Mouse (Mus musculus): ENCODE results near the gene Slc30a7.
"Not testable (repeated sequence)": the region's sequence is repeated elsewhere in the genome, so short reads cannot be mapped to it uniquely, and the experiment has no call there.

Gene Slc30a7

GRCm38 (mm10) chr3:115946272-115946671 is 60.9 kb downstream of the Slc30a7 start:
- no peak for DNase-seq (ENCODE audit: low spot score)

GRCm38 (mm10) chr3:115944376-115944775 is 62.8 kb downstream of the Slc30a7 start:
- DNase-seq (ENCODE audit: low spot score): no peak

GRCm38 (mm10) chr3:115941464-115941863 is 65.7 kb downstream of the Slc30a7 start:
- no peak for DNase-seq (ENCODE audit: low spot score)

- no peak for DNase-seq (ENCODE audit: low spot score)
Measured at GRCm38 (mm10) chr3:115940510-115940909, 66.7 kb downstream of the Slc30a7 start.

GRCm38 (mm10) chr3:115937807-115938206 is 69.4 kb downstream of the Slc30a7 start:
- DNase-seq (ENCODE audit: low spot score): no peak

GRCm38 (mm10) chr3:115936734-115937599 is 70.2 kb downstream of the Slc30a7 start:
- DNase-seq (ENCODE audit: low spot score): no peak

- DNase-seq (ENCODE audit: low spot score): no peak
Measured at GRCm38 (mm10) chr3:115933293-115934186, 73.7 kb downstream of the Slc30a7 start.

GRCm38 (mm10) chr3:115931701-115932100 is 75.5 kb downstream of the Slc30a7 start:
- DNase-seq (ENCODE audit: low spot score): no peak

- no peak for DNase-seq (ENCODE audit: low spot score)
Measured at GRCm38 (mm10) chr3:115926531-115926930, 80.7 kb downstream of the Slc30a7 start.

GRCm38 (mm10) chr3:115924401-115925190 is 82.6 kb downstream of the Slc30a7 start:
- no peak for DNase-seq (ENCODE audit: low spot score)

- DNase-seq (ENCODE audit: low spot score): not testable (repeated sequence)
Measured at GRCm38 (mm10) chr3:115907406-115907805, 99.8 kb downstream of the Slc30a7 start.

GRCm38 (mm10) chr3:115905567-115905966 is 101.6 kb downstream of the Slc30a7 start:
- DNase-seq (ENCODE audit: low spot score): no peak

- DNase-seq (ENCODE audit: low spot score): no peak
Measured at GRCm38 (mm10) chr3:115905067-115905466, 102.1 kb downstream of the Slc30a7 start.

- no peak for DNase-seq (ENCODE audit: low spot score)
Measured at GRCm38 (mm10) chr3:115902301-115902956, 104.8 kb downstream of the Slc30a7 start.

GRCm38 (mm10) chr3:115898354-115898948 is 108.8 kb downstream of the Slc30a7 start:
- no peak for DNase-seq (ENCODE audit: low spot score)

GRCm38 (mm10) chr3:115893166-115893565 is 114.0 kb downstream of the Slc30a7 start:
- no peak for DNase-seq (ENCODE audit: low spot score)

- DNase-seq (ENCODE audit: low spot score): no peak
Measured at GRCm38 (mm10) chr3:115892341-115892740, 114.9 kb downstream of the Slc30a7 start.
